Mouse (Mus musculus) activated CD4-positive, CD25-positive, alpha-beta regulatory T cell, adult 9 weeks (primary cell): ENCODE results near the gene Blm. TPM values are rescaled to one million over a fixed set of nuclear protein-coding genes. Genes with fewer than 3 reads are reported as not detected.

Experiments
- polyA plus RNA-seq: library from polyadenylated mRNA; unstranded; fragments of 100-300 nt; shearing (Covaris generic); gene quantifications from one replicate; pipeline ENCODE4 v1.2.1, GENCODE M21; 2017

Gene Blm
- polyA plus RNA-seq, result 5.9 TPM

DNA sequence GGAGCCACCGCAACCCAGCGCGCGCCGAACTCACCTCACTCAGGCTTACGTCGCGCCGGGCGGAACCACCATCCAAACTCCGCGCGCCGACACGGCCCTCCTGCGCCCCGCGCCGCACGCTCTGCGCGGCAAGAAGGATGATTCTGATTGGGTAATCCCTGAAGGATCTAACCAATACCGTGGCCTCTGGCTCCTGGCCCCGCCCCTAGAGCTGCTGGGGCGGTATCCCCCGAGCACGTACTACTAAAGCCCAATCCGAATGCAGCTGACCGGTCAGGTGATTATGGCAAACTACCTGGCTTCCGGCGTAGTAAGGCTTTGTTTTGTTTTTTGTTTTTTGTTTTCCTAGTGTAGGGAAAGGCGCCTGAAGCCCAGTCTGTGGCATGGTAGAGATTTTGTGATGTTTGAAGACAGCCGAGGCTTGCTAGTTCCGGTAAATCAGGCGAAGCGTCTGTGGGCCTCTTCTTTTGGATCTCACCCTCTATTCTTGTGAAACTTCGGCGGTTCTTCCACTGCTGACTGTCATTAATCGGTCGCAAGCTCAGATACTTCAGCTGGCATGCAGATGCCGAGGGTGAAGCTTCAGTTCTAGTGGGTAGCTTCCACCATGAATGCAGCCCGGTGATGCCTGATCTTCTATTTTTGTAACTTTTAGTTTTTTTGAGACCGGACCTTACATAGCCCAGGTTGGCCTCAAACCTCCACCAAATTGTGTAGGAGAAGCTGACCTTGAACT lies at the start of gene Blm:
Gene Blm, minus strand, starts transcription at position 111 of the 736 bp plus-strand sequence.

DNA sequence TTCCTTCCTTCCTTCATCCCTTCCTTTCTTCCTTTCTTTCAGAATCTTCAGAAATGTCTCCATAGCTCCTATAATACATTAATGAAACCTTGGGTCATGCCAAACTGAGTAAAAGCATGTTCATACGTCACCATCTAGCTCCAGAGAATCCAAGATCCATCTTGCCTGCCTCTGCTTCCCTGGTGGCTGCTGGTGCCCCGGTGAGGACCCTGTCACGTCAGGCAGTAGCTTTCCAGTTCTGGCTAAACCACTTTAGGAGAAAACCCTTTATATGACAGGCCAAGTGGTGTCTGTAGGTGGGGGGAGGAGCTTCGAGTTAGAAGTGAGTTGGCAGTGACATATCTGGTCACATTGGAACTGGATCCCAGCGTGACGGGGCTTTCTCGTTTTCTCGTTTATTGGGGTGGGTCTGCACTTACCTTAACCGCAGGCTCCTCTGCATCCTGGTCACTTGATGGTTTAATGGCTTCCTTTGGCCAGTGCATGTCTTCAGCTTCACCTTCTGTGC lies 129.7 kb downstream of the Blm start, which contains the start of gene Furin:
Gene Furin, minus strand, starts transcription at position 249 of the 508 bp plus-strand sequence.

Other genes with a start within 250 kb of the Blm start
- 18.1 TPM for gene Prc1, start 240.7 kb downstream of the Blm start, polyA plus RNA-seq
- gene Rccd1, start 210.7 kb downstream of the Blm start, polyA plus RNA-seq, result 27.0 TPM
- gene Unc45a, start 194.1 kb downstream of the Blm start, polyA plus RNA-seq, result 86.8 TPM
- 6.9 TPM for gene Hddc3, start 192.0 kb downstream of the Blm start, polyA plus RNA-seq
- gene Man2a2, start 163.7 kb downstream of the Blm start, polyA plus RNA-seq, result 13.0 TPM
- 1.7 TPM for gene Fes, start 147.2 kb downstream of the Blm start, polyA plus RNA-seq
- gene Furin, start 129.7 kb downstream of the Blm start, polyA plus RNA-seq, result 8.9 TPM
- gene Crtc3, start 153.8 kb upstream of the Blm start, polyA plus RNA-seq, result 11.5 TPM